Comparison of ENCODE assay signal across 18 mouse cellular contexts in genomic region chr5:33505786-33506185, GRCm38 (mm10).
A peak's percentile ranks its signal among the peaks of the same experiment; 100 is the strongest.
DNase-seq lines count a peak whose midpoint lies in the region; ATAC-seq lines count a peak whose summit lies in the region.
"Had no signal": no experiment of that assay in that cellular context is flagged by ENCODE, and none has a peak within 500 bp of the region (broad histone marks: within the 10 kb centered on the region; RNA-seq: fewer than 3 reads in every experiment).

No protein-coding gene starts in this region.

- 2% methylated on average over 13 of the region's 13 CpGs for WGBS in kidney, embryonic 14.5 days
- WGBS in limb, embryonic 10.5 days: 10% methylated on average over 13 of the region's 13 CpGs
- 73% methylated on average over 13 of the region's 13 CpGs for WGBS in forebrain, embryonic 11.5 days

- H3K27ac ChIP-seq in kidney, embryonic 14.5 days (ENCODE audit: low read depth, low read length): peak overlapping the region; percentile 1; the same call in 1 of the 2 replicates
- no peak overlapping the region for H3K27ac ChIP-seq in limb, embryonic 10.5 days
- no peak overlapping the region for H3K27ac ChIP-seq in forebrain, embryonic 11.5 days (ENCODE audit: low read depth, low read length)
- H3K27ac ChIP-seq: forebrain, embryonic 12.5 days; hindbrain, embryonic 15.5 days had no signal

- H3K36me3 ChIP-seq in kidney, embryonic 14.5 days (ENCODE audit: control insufficient read depth, insufficient read depth, low read length): no peaks in the 10 kb centered on the region
- no peaks in the 10 kb centered on the region for H3K36me3 ChIP-seq in limb, embryonic 10.5 days
- no peaks in the 10 kb centered on the region for H3K36me3 ChIP-seq in forebrain, embryonic 11.5 days (ENCODE audit: control insufficient read depth, insufficient read depth, low read length)
- H3K36me3 ChIP-seq: forebrain, embryonic 12.5 days; hindbrain, embryonic 15.5 days had no signal

- peaks cover 20% of the 10 kb centered on the region for H3K4me1 ChIP-seq in kidney, embryonic 14.5 days (ENCODE audit: control insufficient read depth, insufficient read depth, low read length)
- peaks cover 50% of the 10 kb centered on the region for H3K4me1 ChIP-seq in limb, embryonic 10.5 days
- H3K4me1 ChIP-seq in forebrain, embryonic 11.5 days (replicated peaks; ENCODE audit: control insufficient read depth, insufficient read depth, low read length): peaks cover 4% of the 10 kb centered on the region; the same call in 1 of the 2 replicates
- H3K4me1 ChIP-seq: megakaryocyte, embryonic 14.5 days had no signal

- H3K27me3 ChIP-seq in kidney, embryonic 14.5 days (ENCODE audit: control insufficient read depth, insufficient read depth, low read length): peaks cover 39% of the 10 kb centered on the region
- H3K27me3 ChIP-seq in limb, embryonic 10.5 days (ENCODE audit: low read depth, poor library complexity, severe bottlenecking): peaks cover 82% of the 10 kb centered on the region
- no peaks in the 10 kb centered on the region for H3K27me3 ChIP-seq in forebrain, embryonic 11.5 days (ENCODE audit: control insufficient read depth, insufficient read depth, low read length)

- no peaks in the 10 kb centered on the region for H3K9me3 ChIP-seq in kidney, embryonic 14.5 days (ENCODE audit: control insufficient read depth, low read length)
- H3K9me3 ChIP-seq in limb, embryonic 10.5 days (replicated peaks): no peaks in the 10 kb centered on the region
- H3K9me3 ChIP-seq in forebrain, embryonic 11.5 days (ENCODE audit: control insufficient read depth, low read length): no peaks in the 10 kb centered on the region
- H3K9me3 ChIP-seq: forebrain, embryonic 12.5 days; hindbrain, embryonic 15.5 days; megakaryocyte, embryonic 14.5 days had no signal

- ATAC-seq in kidney, embryonic 14.5 days (ENCODE audit: low FRiP score, low TSS enrichment): peak; percentile 94
- ATAC-seq in forebrain, embryonic 11.5 days (replicated peaks; ENCODE audit: low FRiP score): no peak
- ATAC-seq: activated CD4-positive, CD25-positive, alpha-beta regulatory T cell, adult 4 months had no signal

- H3K4me3 ChIP-seq in kidney, embryonic 14.5 days (ENCODE audit: low read length): no peak overlapping the region
- H3K4me3 ChIP-seq in limb, embryonic 10.5 days: no peak overlapping the region
- H3K4me3 ChIP-seq in forebrain, embryonic 11.5 days (ENCODE audit: low read depth, low read length): no peak overlapping the region
- H3K4me3 ChIP-seq: forebrain, embryonic 12.5 days; hindbrain, embryonic 15.5 days; megakaryocyte, embryonic 14.5 days had no signal

- H3K4me2 ChIP-seq in kidney, embryonic 14.5 days (replicated peaks; ENCODE audit: low read depth, low read length): no peak overlapping the region
- H3K4me2 ChIP-seq in forebrain, embryonic 11.5 days (ENCODE audit: low read depth, low read length, severe bottlenecking): no peak overlapping the region
- H3K4me2 ChIP-seq: forebrain, embryonic 12.5 days; hindbrain, embryonic 15.5 days had no signal

- H3K9ac ChIP-seq in kidney, embryonic 14.5 days (ENCODE audit: low read depth, low read length): no peak overlapping the region
- no peak overlapping the region for H3K9ac ChIP-seq in forebrain, embryonic 11.5 days (ENCODE audit: low read length)
- H3K9ac ChIP-seq: forebrain, embryonic 12.5 days; hindbrain, embryonic 15.5 days had no signal

- no peak for DNase-seq in kidney, adult 9 months
- peak; percentile 26 for DNase-seq in thymus, postnatal 4 days
- no peak for DNase-seq in thymus, postnatal 36 days
- peak; percentile 74 for DNase-seq in limb, embryonic 10.5 days (ENCODE audit: low spot score)
- no peak for DNase-seq in forebrain, embryonic 11.5 days (ENCODE audit: low spot score)
- DNase-seq in B cell, adult 2 months: no peak
- DNase-seq in layer of hippocampus, adult 9-10 months (ENCODE audit: low spot score): no peak
- DNase-seq: gastrocnemius, postnatal 14 days; layer of hippocampus, adult 9-11 months; left cerebral cortex, postnatal 4 days; lung, adult 2 months; right cerebral cortex, adult 18-20 months; thymus, postnatal 14 days had no signal

Comparison
In these comparisons a context has a peak if more than half of its experiments do, and no peak if none do; other contexts are left out.
1. DNase-seq: peak in thymus, postnatal 4 days (single experiment) and limb, embryonic 10.5 days (single experiment); none in kidney, adult 9 months (single experiment), thymus, postnatal 36 days (0 of 2), forebrain, embryonic 11.5 days (single experiment), B cell, adult 2 months (0 of 2) and layer of hippocampus, adult 9-10 months (single experiment).